Mouse (Mus musculus) CH12.LX (cell line): ENCODE results near the gene AC124502.3. TPM values are rescaled to one million over a fixed set of nuclear protein-coding genes. Genes with fewer than 3 reads are reported as not detected.
A peak's percentile ranks its signal among the peaks of the same experiment; 100 is the strongest.

Experiments used
- DNase-seq: peaks from one replicate; pipeline ENCODE4 v3.0.0-alpha.2; 2013; ENCODE audit errors: extremely low read depth
- H3K27ac ChIP-seq: 2 replicates; pipeline ENCODE4 v1.5.1; 2012; ENCODE audit warnings: low read depth, mild to moderate bottlenecking, control low read depth, moderate library complexity; ENCODE audit not compliant: insufficient read depth
- H3K27me3 ChIP-seq: replicated peaks from 2 replicates; pipeline ENCODE3; 2012; ENCODE audit warnings: inconsistent platforms
- H3K36me3 ChIP-seq, 2 experiments: replicated peaks in 1 of 2; 2 replicates each; pipeline versions ENCODE3 to v1.6.1; 2012; ENCODE audit warnings: inconsistent platforms in 1 of 2, low read length in 1 of 2, mild to moderate bottlenecking in 1 of 2, mixed read lengths in 1 of 2, moderate library complexity in 1 of 2; ENCODE audit not compliant: control insufficient read depth in 1 of 2, insufficient read depth in 1 of 2
- H3K4me1 ChIP-seq, 2 experiments: 2 replicates each; pipeline ENCODE4 v1.6.1; 2012; ENCODE audit warnings: inconsistent platforms in 1 of 2, moderate library complexity in 1 of 2; ENCODE audit not compliant: insufficient read depth in 2 of 2, control insufficient read depth in 1 of 2
- H3K4me2 ChIP-seq: 2 replicates; pipeline ENCODE4 v1.6.1; 2012; ENCODE audit warnings: low read depth, mild to moderate bottlenecking, control low read depth; ENCODE audit not compliant: poor library complexity, insufficient read depth, severe bottlenecking
- H3K4me3 ChIP-seq, 3 experiments: fragments of 150-350 bp in 1 of 3; sonication (generic) in 1 of 3; replicated peaks in 1 of 3; 2 replicates each; pipeline versions ENCODE3 to v1.5.1; 2011 to 2012; ENCODE audit warnings: low read depth in 2 of 3, low read length in 2 of 3, mild to moderate bottlenecking in 2 of 3, moderate library complexity in 2 of 3, control low read depth in 1 of 3, improper control_type of control experiment in 1 of 3, inconsistent platforms in 1 of 3, mixed read lengths in 1 of 3; ENCODE audit not compliant: poor library complexity in 1 of 3
- H3K79me2 ChIP-seq: replicated peaks from 2 replicates; pipeline ENCODE4 v1.6.1; 2012; ENCODE audit warnings: mild to moderate bottlenecking, moderate library complexity; ENCODE audit not compliant: control insufficient read depth, poor library complexity, insufficient read depth, severe bottlenecking; ENCODE audit errors: extremely low read depth
- H3K9ac ChIP-seq: 2 replicates; pipeline ENCODE4 v1.6.1; 2012; ENCODE audit warnings: low read depth, mild to moderate bottlenecking, control low read depth, moderate library complexity; ENCODE audit not compliant: insufficient read depth
- H3K9me3 ChIP-seq: replicated peaks from 2 replicates; pipeline ENCODE3; 2012; ENCODE audit warnings: low read length, inconsistent platforms, mixed read lengths
- BHLHE40 ChIP-seq: IDR thresholded peaks from 2 replicates; pipeline ENCODE4 v1.6.1; 2011; ENCODE audit warnings: mild to moderate bottlenecking, low read depth, low read length, improper control_type of control experiment
- CHD1 ChIP-seq: IDR thresholded peaks from 2 replicates; pipeline ENCODE4 v1.6.1; 2012; ENCODE audit warnings: low read depth, low read length, improper control_type of control experiment, inconsistent platforms
- CHD2 ChIP-seq: IDR thresholded peaks from 2 replicates; pipeline ENCODE4 v1.6.1; 2011; ENCODE audit warnings: low read length, improper control_type of control experiment
- CTCF ChIP-seq, 2 experiments: IDR thresholded peaks in 1 of 2; conservative IDR thresholded peaks in 1 of 2; 2 replicates each; pipeline ENCODE4 v1.5.1; 2011 to 2012; ENCODE audit warnings: low read depth in 2 of 2, low read length in 2 of 2, improper control_type of control experiment in 1 of 2, inconsistent platforms in 1 of 2, mild to moderate bottlenecking in 1 of 2, moderate library complexity in 1 of 2
- E2F4 ChIP-seq: IDR thresholded peaks from 2 replicates; pipeline ENCODE4 v1.6.1; 2011; ENCODE audit warnings: low read depth, low read length, improper control_type of control experiment; ENCODE audit not compliant: insufficient replicate concordance
- ELF1 ChIP-seq: IDR thresholded peaks from 2 replicates; pipeline ENCODE4 v1.6.1; 2014; ENCODE audit warnings: low read depth, mild to moderate bottlenecking, inconsistent platforms, low read length, improper control_type of control experiment
- EP300 ChIP-seq: IDR thresholded peaks from 2 replicates; pipeline ENCODE4 v1.6.1; 2011; ENCODE audit warnings: low read length, improper control_type of control experiment
- ETS1 ChIP-seq: conservative IDR thresholded peaks from 2 replicates; pipeline ENCODE4 v1.6.1; 2012; ENCODE audit warnings: low read depth, mild to moderate bottlenecking, inconsistent platforms, low read length, improper control_type of control experiment, moderate library complexity
- GABPA ChIP-seq: IDR thresholded peaks from 2 replicates; pipeline ENCODE4 v1.6.1; 2012; ENCODE audit warnings: low read depth, low read length, improper control_type of control experiment, inconsistent platforms; ENCODE audit not compliant: insufficient replicate concordance
- HCFC1 ChIP-seq: IDR thresholded peaks from 2 replicates; pipeline ENCODE4 v1.6.1; 2012; ENCODE audit warnings: low read depth, mild to moderate bottlenecking, inconsistent platforms, low read length, improper control_type of control experiment
- IRF4 ChIP-seq: IDR thresholded peaks from 2 replicates; pipeline ENCODE4 v1.6.1; 2014; ENCODE audit warnings: low read depth, mild to moderate bottlenecking, inconsistent platforms, low read length, improper control_type of control experiment
- JUN ChIP-seq: IDR thresholded peaks from 2 replicates; pipeline ENCODE4 v1.6.1; 2011; ENCODE audit warnings: low read depth, mild to moderate bottlenecking, low read length, improper control_type of control experiment, moderate library complexity; ENCODE audit not compliant: insufficient read depth
- JUND ChIP-seq: conservative IDR thresholded peaks from 2 replicates; pipeline ENCODE4 v1.6.1; 2011; ENCODE audit warnings: low read depth, low read length, improper control_type of control experiment
- KAT2A ChIP-seq: IDR thresholded peaks from 2 replicates; pipeline ENCODE4 v1.6.1; 2012; ENCODE audit warnings: low read length, improper control_type of control experiment, inconsistent platforms; ENCODE audit not compliant: insufficient replicate concordance
- MAFK ChIP-seq: IDR thresholded peaks from 2 replicates; pipeline ENCODE4 v1.6.1; 2011; ENCODE audit warnings: low read length, improper control_type of control experiment; ENCODE audit not compliant: insufficient replicate concordance
- MAX ChIP-seq: IDR thresholded peaks from 2 replicates; pipeline ENCODE4 v1.6.1; 2011; ENCODE audit warnings: low read length, improper control_type of control experiment
- MAZ ChIP-seq: IDR thresholded peaks from 2 replicates; pipeline ENCODE4 v1.6.1; 2012; ENCODE audit warnings: low read depth, mild to moderate bottlenecking, inconsistent platforms, low read length, improper control_type of control experiment, moderate library complexity
- MEF2A ChIP-seq: IDR thresholded peaks from 2 replicates; pipeline ENCODE4 v1.6.1; 2014; ENCODE audit warnings: low read depth, mild to moderate bottlenecking, inconsistent platforms, low read length, improper control_type of control experiment, borderline replicate concordance
- MXI1 ChIP-seq: IDR thresholded peaks from 2 replicates; pipeline ENCODE4 v1.6.1; 2011; ENCODE audit warnings: mild to moderate bottlenecking, low read depth, low read length, improper control_type of control experiment
- MYC ChIP-seq: IDR thresholded peaks from 2 replicates; pipeline ENCODE4 v1.6.1; 2011; ENCODE audit warnings: low read depth, mild to moderate bottlenecking, improper control_type of control experiment, low read length
- NELFE ChIP-seq: IDR thresholded peaks from 2 replicates; pipeline ENCODE4 v1.6.1; 2011; ENCODE audit warnings: low read depth, low read length, improper control_type of control experiment
- NRF1 ChIP-seq: IDR thresholded peaks from 2 replicates; pipeline ENCODE4 v1.6.1; 2014; ENCODE audit warnings: low read depth, mild to moderate bottlenecking, inconsistent platforms, low read length, improper control_type of control experiment, moderate library complexity
- PAX5 ChIP-seq: IDR thresholded peaks from 2 replicates; pipeline ENCODE4 v1.6.1; 2012; ENCODE audit warnings: low read length, inconsistent platforms, mixed read lengths
- POLR2A ChIP-seq: IDR thresholded peaks from 2 replicates; pipeline ENCODE4 v1.6.1; 2011; ENCODE audit warnings: low read depth, mild to moderate bottlenecking, improper control_type of control experiment, low read length
- POLR2AphosphoS2 ChIP-seq: IDR thresholded peaks from 2 replicates; pipeline ENCODE4 v1.6.1; 2011; ENCODE audit warnings: low read depth, low read length, improper control_type of control experiment
- RAD21 ChIP-seq: IDR thresholded peaks from 2 replicates; pipeline ENCODE4 v1.6.1; 2011; ENCODE audit warnings: low read depth, mild to moderate bottlenecking, low read length, improper control_type of control experiment, moderate library complexity
- RCOR1 ChIP-seq: conservative IDR thresholded peaks from 2 replicates; pipeline ENCODE4 v1.6.1; 2012; ENCODE audit warnings: low read depth, mild to moderate bottlenecking, inconsistent platforms, low read length, improper control_type of control experiment
- SIN3A ChIP-seq: IDR thresholded peaks from 2 replicates; pipeline ENCODE4 v1.6.1; 2012; ENCODE audit warnings: low read length, improper control_type of control experiment, inconsistent platforms
- SMC3 ChIP-seq: IDR thresholded peaks from 2 replicates; pipeline ENCODE4 v1.6.1; 2011; ENCODE audit warnings: low read depth, low read length, improper control_type of control experiment
- TBP ChIP-seq: conservative IDR thresholded peaks from 2 replicates; pipeline ENCODE4 v1.6.1; 2011; ENCODE audit warnings: low read depth, low read length, improper control_type of control experiment
- TCF12 ChIP-seq: IDR thresholded peaks from 2 replicates; pipeline ENCODE4 v1.6.1; 2014; ENCODE audit warnings: low read depth, mild to moderate bottlenecking, inconsistent platforms, low read length, improper control_type of control experiment
- UBTF ChIP-seq: IDR thresholded peaks from 2 replicates; pipeline ENCODE4 v1.6.1; 2012; ENCODE audit warnings: low read depth, mild to moderate bottlenecking, inconsistent platforms, low read length, improper control_type of control experiment, moderate library complexity
- USF1 ChIP-seq: IDR thresholded peaks from 2 replicates; pipeline ENCODE4 v1.6.1; 2014; ENCODE audit warnings: low read depth, mild to moderate bottlenecking, inconsistent platforms, low read length, improper control_type of control experiment
- USF2 ChIP-seq: conservative IDR thresholded peaks from 2 replicates; pipeline ENCODE4 v1.6.1; 2011; ENCODE audit warnings: low read depth, low read length, improper control_type of control experiment
- ZC3H11A ChIP-seq: IDR thresholded peaks from 2 replicates; pipeline ENCODE4 v1.6.1; 2012; ENCODE audit warnings: low read depth, mild to moderate bottlenecking, inconsistent platforms, low read length, improper control_type of control experiment
- ZKSCAN1 ChIP-seq: IDR thresholded peaks from 2 replicates; pipeline ENCODE4 v1.6.1; 2012; ENCODE audit warnings: low read depth, inconsistent platforms, low read length, improper control_type of control experiment, borderline replicate concordance
- ZMIZ1 ChIP-seq: IDR thresholded peaks from 2 replicates; pipeline ENCODE4 v1.6.1; 2012; ENCODE audit warnings: low read depth, mild to moderate bottlenecking, inconsistent platforms, low read length, improper control_type of control experiment
- ZNF384 ChIP-seq: IDR thresholded peaks from 2 replicates; pipeline ENCODE4 v1.6.1; 2012; ENCODE audit warnings: low read depth, low read length, improper control_type of control experiment, inconsistent platforms
- dilution Hi-C: fragments of 300-500 bp; cut with MboI; formaldehyde crosslinking; loops from 2 replicates; pipeline ENCODE4 v1.14.3; 2020; ENCODE audit warnings: low sequenced_read_pairs; ENCODE audit not compliant: extremely low pct_unique_long_range_greater_than_20kb, extremely low pct_ligation_motif_present
- in situ Hi-C: fragments of 300-500 bp; cut with MboI; formaldehyde crosslinking; loops from 3 replicates; pipeline ENCODE4 v1.14.3; 2019; ENCODE audit warnings: low sequenced_read_pairs, low pct_ligation_motif_present, low pct_unique_long_range_greater_than_20kb, mixed read lengths
- polyA plus RNA-seq: library from polyadenylated mRNA; unstranded; fragments of >175 nt; gene quantifications from 2 replicates; pipeline ENCODE4 v1.2.1, GENCODE M21; 2012; ENCODE audit warnings: low read depth; ENCODE audit not compliant: insufficient read length
- total RNA-seq, 2 experiments: library from RNA; depleted of rRNA; stranded (reverse); fragments of 300-350 nt in 1 of 2; fragments of >200 nt in 1 of 2; gene quantifications; 2 replicates each; pipeline ENCODE4 v1.2.3; 2012 to 2014

The AC124502.3 gene
- total and polyA plus RNA-seq, 3 experiments: 0.15 to 2.1 (median 0.29) TPM

DNA sequence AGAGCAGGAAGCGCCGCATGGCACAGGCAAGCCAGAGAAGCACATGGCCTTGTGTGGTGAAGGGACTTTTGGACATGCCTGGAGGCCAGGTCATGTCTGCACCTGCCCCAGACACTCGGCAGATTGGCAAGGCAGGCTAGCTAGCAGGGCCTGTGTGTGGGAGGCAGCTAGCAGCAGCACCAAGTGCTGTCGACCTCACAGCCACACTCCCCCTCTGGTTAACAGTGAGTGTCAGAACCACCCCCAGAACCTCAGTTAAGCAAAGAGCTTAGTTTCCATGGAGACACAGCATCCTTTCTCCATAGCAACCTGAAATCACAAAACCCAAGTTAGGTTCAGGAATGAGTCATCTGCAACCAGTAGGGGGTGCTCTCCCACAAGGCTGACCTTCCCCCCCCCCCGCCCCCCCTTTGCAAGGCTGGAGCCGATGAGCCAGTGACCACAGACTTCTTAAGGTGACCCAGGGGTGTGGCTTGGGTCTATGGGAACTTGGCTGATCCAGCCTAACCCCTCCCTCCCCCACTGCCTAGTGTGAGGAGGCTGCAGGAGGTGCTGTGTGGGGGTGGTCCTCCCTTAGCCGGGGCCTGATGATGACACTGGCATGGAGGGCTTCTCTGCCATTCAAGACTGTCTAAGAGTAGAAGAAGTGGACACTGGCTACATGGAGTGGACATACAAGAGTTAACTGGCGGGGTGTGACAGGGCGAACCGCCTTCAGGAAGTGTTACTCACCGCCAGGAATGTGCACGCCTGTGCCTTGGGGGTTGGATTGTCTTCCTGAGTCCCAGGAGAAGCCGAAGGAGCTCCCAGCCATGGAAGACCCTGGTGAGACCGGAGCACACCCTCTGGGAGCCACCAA is 11.6 kb downstream of the AC124502.3 start, which contains the start of gene Rin1:
TSS of gene Rin1 (plus strand) at position 435 of the 859 bp plus-strand sequence.
- H3K36me3 ChIP-seq: peaks cover 42 to 89% of the 10 kb centered on the region in 2 experiments
- H3K27ac ChIP-seq: peak within 1 kb of the TSS; percentile 31; the same call in 1 of the 2 replicates
- H3K9ac ChIP-seq: no peak within 1 kb of the TSS
- peaks cover 12 to 19% of the 10 kb centered on the region in 2 experiments for H3K4me1 ChIP-seq
- no peak within 1 kb of the TSS for H3K4me2 ChIP-seq
- no peaks in the 10 kb centered on the region for H3K9me3 ChIP-seq
- TF ChIP-seq ZC3H11A: no peak
- TF ChIP-seq ZNF384: no peak
- TF ChIP-seq POLR2A: no peak
- TF ChIP-seq HCFC1: no peak
- TF ChIP-seq E2F4: no peak
- TF ChIP-seq IRF4: peak; percentile 76
- TF ChIP-seq MAX: peak; percentile 75
- TF ChIP-seq CHD1: no peak
- TF ChIP-seq SMC3: no peak; the same call in 1 of the 2 replicates
- no peak for TF ChIP-seq USF1
- TF ChIP-seq BHLHE40: no peak
- no peak; the same call in 1 of the 2 replicates for TF ChIP-seq TCF12
- TF ChIP-seq USF2: no peak
- TF ChIP-seq MYC: peak; percentile 80
- no peak for TF ChIP-seq JUN
- no peak for TF ChIP-seq PAX5
- TF ChIP-seq CHD2: no peak
- 0 out of 2 replicates have a peak, but pooled peaks have one; percentile 45 for TF ChIP-seq MAZ
- TF ChIP-seq ELF1: no peak
- TF ChIP-seq MEF2A: no peak
- peak in 1 of 2 experiments; percentile 58; a peak in 2 of 4 replicates for TF ChIP-seq CTCF (conservative IDR thresholded peaks at IDR 0.05 in 1 of 2, IDR thresholded peaks at IDR 0.05 in 1 of 2; ENCODE audit: low read depth in 2 of 2, low read length in 2 of 2)
- no peak for TF ChIP-seq POLR2AphosphoS2
- no peak for TF ChIP-seq UBTF
- 0 out of 2 replicates have a peak, but pooled peaks have one; percentile 33 for TF ChIP-seq SIN3A
- TF ChIP-seq EP300: no peak
- no peak for TF ChIP-seq RCOR1
- TF ChIP-seq GABPA: no peak
- no peak for TF ChIP-seq NELFE
- TF ChIP-seq MXI1: peak; percentile 73
- no peak for TF ChIP-seq ETS1
- TF ChIP-seq TBP: no peak
- TF ChIP-seq ZKSCAN1: no peak
- peak; percentile 5 for TF ChIP-seq RAD21
- TF ChIP-seq KAT2A: no peak
- TF ChIP-seq JUND: no peak; the same call in 1 of the 2 replicates
- TF ChIP-seq NRF1: no peak
- no peak for TF ChIP-seq MAFK
- no peak for TF ChIP-seq ZMIZ1
- H3K4me3 ChIP-seq: no peak within 1 kb of the TSS
- in situ Hi-C loops: no loop called here
- no peaks in the 10 kb centered on the region for H3K79me2 ChIP-seq
- DNase-seq: peak; percentile 70
- dilution Hi-C loops: no loop called here
- no peaks in the 10 kb centered on the region for H3K27me3 ChIP-seq
